Mouse (Mus musculus) central nervous system, embryonic 11.5 days (tissue): ENCODE measurements around the gene Rgs14. TPM values are rescaled to one million over a fixed set of nuclear protein-coding genes. Genes with fewer than 3 reads are reported as not detected.

Experiments used
- polyA plus RNA-seq: library from polyadenylated mRNA; depleted of rRNA; stranded (reverse); fragments of >200 nt; gene quantifications from 2 replicates; pipeline ENCODE4 v1.2.3, GENCODE M21; 2012; rRNA removed

Gene Rgs14
- polyA plus RNA-seq: 0.42 and 0.62 TPM in 2 replicates

DNA sequence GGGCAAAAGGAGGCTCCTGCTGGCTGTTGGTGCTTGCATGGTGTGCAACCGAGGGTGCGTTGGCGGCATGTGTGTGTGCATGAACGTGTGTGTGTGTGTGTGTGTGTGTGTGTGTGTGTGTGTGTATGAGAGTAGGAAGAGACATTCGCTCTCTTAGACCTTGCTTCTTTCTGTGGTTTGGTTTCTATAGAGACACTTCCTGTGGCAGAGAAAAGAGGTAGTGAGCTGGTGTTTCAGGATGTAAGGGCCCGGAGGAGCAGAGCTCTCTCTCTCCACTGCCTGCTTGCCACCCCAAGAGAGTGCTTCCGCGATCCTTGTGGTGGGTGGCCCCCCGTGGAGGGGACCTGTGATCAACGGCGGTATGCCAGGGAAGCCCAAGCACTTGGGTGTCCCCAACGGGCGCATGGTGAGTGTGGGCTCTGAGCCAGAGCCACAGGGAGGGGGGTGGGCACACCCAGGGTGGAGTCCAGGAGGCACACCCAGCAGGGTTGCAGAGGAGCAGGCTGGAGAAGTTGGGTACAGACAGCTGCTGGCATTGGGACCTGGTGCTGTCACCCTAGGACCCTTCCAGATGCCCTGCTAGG is at the start of gene Rgs14:
Rgs14 (plus strand) TSS at position 202 of the 584 bp plus-strand sequence.

GRCm38 (mm10) chr13:55319931-55320533 is 49.5 kb upstream of the Rgs14 start, which contains the start of gene Prelid1:
Prelid1 (plus strand) TSS chr13:55320500.

DNA sequence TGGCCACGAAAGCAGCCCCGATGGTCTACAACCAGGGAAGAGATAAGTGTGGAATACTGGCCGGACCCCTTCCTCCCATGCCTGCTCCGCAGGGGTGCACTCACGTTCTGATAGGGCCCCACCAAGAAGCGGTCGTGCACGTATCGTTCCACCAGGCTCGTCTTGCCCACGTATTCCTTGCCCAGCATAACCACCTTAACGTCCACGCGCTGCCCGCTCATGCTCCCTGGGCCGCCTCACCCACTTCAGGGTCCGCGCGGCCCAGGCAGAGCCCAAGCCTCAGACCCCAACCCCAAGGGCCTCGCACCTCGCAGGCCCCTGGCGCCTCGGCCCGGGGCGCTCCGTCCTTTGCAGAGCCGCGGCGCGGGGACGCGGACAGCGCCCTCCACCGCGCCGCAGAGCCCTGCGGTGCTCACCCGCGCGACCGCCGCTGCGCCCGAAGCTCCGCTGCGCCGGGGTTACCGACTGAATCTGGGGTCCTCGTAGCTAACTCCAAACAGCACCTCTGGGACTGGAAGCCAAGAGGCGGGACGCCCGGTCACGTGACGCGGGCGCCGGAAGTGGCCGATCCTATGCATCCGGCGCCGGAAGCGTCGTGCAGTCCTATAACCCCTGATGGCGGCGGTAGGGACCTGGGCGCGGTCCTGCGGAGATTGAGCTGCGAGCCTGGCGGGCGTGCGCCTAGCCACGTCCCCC is 48.0 kb upstream of the Rgs14 start, which contains the start of gene Rab24:
Rab24 (minus strand) TSS at position 513 of the 696 bp plus-strand sequence.

GRCm38 (mm10) chr13:55329683-55330566 is 39.6 kb upstream of the Rgs14 start, which contains the start of gene Mxd3:
Mxd3 (minus strand) TSS chr13:55329823.

DNA sequence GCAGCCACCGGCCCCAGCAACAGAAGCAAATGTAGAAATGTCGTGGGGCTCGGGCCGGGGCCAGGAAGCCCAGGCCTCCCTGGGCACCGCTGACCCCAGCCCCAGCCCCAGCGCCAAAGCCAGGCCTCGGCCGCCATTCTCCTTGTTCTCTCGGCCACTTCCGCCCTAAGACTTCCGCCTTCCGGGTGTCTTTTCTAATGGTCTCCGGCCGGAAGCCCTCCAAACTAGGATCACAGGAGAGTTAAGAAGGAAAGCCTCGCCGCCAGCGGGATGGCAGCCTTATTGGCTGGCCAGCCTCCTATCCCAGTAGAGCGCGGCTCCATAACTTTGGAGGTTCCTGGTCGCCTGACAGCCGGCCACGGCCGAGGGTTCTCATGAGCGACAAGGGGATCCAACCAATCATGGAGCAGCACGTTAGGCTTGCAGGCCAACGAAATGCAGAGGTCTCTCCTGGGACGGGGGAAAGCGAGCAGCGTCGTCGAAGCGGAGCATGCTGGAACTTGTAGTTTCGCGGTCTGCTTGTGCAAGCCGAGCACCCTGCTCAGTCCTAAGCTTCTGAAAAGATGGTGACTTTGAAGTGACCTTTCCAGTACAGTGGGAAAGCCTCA is 7.0 kb upstream of the Rgs14 start, which contains the start of gene Lman2:
Lman2 (minus strand) TSS at position 331 of the 608 bp plus-strand sequence.

GRCm38 (mm10) chr13:55398088-55398487 is 28.6 kb downstream of the Rgs14 start, which contains the start of gene Slc34a1:
Slc34a1 (plus strand) TSS chr13:55398187.

DNA sequence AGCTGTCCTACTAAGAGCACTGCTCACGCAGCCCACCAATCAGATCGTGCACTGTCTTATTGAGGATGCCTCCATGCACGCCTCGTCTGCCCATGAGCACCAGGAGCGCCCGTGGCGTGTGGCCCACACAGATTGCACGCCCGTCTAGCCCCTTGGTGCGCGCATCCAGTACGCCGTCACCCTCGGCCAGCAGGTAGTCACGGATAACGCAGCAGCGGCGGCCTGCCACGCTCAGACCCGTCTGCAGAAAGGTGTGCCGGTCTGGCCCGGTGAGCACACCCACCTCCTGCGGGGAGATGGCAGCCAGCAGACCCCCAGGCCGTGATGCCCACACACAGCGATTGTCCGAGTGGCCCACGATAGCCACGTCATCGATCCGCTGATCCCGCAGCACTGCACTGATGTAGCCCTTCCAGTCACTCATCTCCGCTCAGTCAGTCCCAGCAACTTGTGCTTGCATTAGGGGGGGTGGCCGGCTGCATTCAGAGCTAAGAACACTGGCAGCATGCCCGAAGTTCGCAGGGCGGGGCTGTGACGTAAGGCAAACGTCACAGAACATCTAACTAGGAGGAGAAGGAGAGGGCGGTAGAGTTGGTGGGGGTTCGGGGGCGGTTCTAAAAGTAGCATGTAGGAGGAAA is 45.3 kb downstream of the Rgs14 start, which contains the start of gene Pfn3:
Pfn3 (minus strand) TSS at position 490 of the 638 bp plus-strand sequence.

GRCm38 (mm10) chr13:55426613-55427012 is 57.1 kb downstream of the Rgs14 start, which contains the start of gene F12:
F12 (minus strand) TSS chr13:55426793.

Other genes starting within 250 kb of the Rgs14 start
- not detected in 2 replicates for gene Gm17617, start 236.2 kb upstream of the Rgs14 start, polyA plus RNA-seq
- 1.00 and 6.8 TPM in 2 replicates for gene Fgfr4, start 217.1 kb upstream of the Rgs14 start, polyA plus RNA-seq
- gene Nsd1, start 159.9 kb upstream of the Rgs14 start, polyA plus RNA-seq: 51.9 and 60.8 TPM in 2 replicates
- gene Prelid1, start 49.2 kb upstream of the Rgs14 start, polyA plus RNA-seq: 250 and 287 TPM in 2 replicates
- 125 and 186 TPM in 2 replicates for gene Rab24, start 47.8 kb upstream of the Rgs14 start, polyA plus RNA-seq
- gene Mxd3, start 39.9 kb upstream of the Rgs14 start, polyA plus RNA-seq: 38.5 and 43.5 TPM in 2 replicates
- gene Lman2, start 6.9 kb upstream of the Rgs14 start, polyA plus RNA-seq: 69.7 and 78.2 TPM in 2 replicates
- 0.12 TPM in 1 of 2 replicates, not detected in the other for gene Slc34a1, start 28.5 kb downstream of the Rgs14 start, polyA plus RNA-seq
- not detected in 2 replicates for gene Pfn3, start 45.5 kb downstream of the Rgs14 start, polyA plus RNA-seq
- 1.5 and 2.4 TPM in 2 replicates for gene F12, start 57.1 kb downstream of the Rgs14 start, polyA plus RNA-seq
- gene Grk6, start 75.3 kb downstream of the Rgs14 start, polyA plus RNA-seq: 81.0 and 83.8 TPM in 2 replicates
- 18.6 and 23.3 TPM in 2 replicates for gene Prr7, start 94.5 kb downstream of the Rgs14 start, polyA plus RNA-seq
- gene Dbn1, start 118.4 kb downstream of the Rgs14 start, polyA plus RNA-seq: 432 and 1,182 TPM in 2 replicates
- 75.3 and 103 TPM in 2 replicates for gene Pdlim7, start 143.9 kb downstream of the Rgs14 start, polyA plus RNA-seq
- 8.2 and 15.0 TPM in 2 replicates for gene Dok3, start 159.6 kb downstream of the Rgs14 start, polyA plus RNA-seq
- 100 and 105 TPM in 2 replicates for gene Ddx41, start 166.9 kb downstream of the Rgs14 start, polyA plus RNA-seq
- gene Fam193b, start 201.4 kb downstream of the Rgs14 start, polyA plus RNA-seq: 137 and 175 TPM in 2 replicates
- gene Tmed9, start 204.0 kb downstream of the Rgs14 start, polyA plus RNA-seq: 147 and 149 TPM in 2 replicates
- gene B4galt7, start 230.2 kb downstream of the Rgs14 start, polyA plus RNA-seq: 27.5 and 30.1 TPM in 2 replicates